Mouse (Mus musculus) limb, embryonic 14.5 days (tissue): ENCODE data around the gene 2610044O15Rik8. TPM values are rescaled to one million over a fixed set of nuclear protein-coding genes. Genes with fewer than 3 reads are reported as not detected.
"Not testable (repeated sequence)": the region's sequence is repeated elsewhere in the genome, so short reads cannot be mapped to it uniquely, and the experiment has no call there.

Experiments used
- ATAC-seq: fragments of 200-750 bp; cut with Nextera tagmentation; 2 replicates; pipeline ENCODE4 v1.8.0; 2017; ENCODE audit warnings: low read depth, moderate number of reproducible peaks, moderate TSS enrichment; ENCODE audit not compliant: low FRiP score
- DNase-seq: peaks from one replicate; pipeline ENCODE4 v3.0.0-alpha.2; 2015; ENCODE audit warnings: low spot score
- H3K27ac ChIP-seq: fragments of 300-500 bp; sonication (generic); replicated peaks from 2 replicates; pipeline ENCODE4 v1.5.1; 2014; ENCODE audit warnings: low read depth, mild to moderate bottlenecking, low read length, moderate library complexity, mixed read lengths
- H3K27me3 ChIP-seq: fragments of 300-500 bp; sonication (generic); 2 replicates; pipeline ENCODE4 v1.6.1; 2014; ENCODE audit warnings: low read length, mixed read lengths; ENCODE audit not compliant: control insufficient read depth, insufficient read depth
- H3K36me3 ChIP-seq: fragments of 300-500 bp; sonication (generic); 2 replicates; pipeline ENCODE4 v1.6.1; 2014; ENCODE audit warnings: mild to moderate bottlenecking, low read length, moderate library complexity, mixed read lengths; ENCODE audit not compliant: control insufficient read depth, insufficient read depth
- H3K4me1 ChIP-seq: fragments of 300-500 bp; sonication (generic); 2 replicates; pipeline ENCODE4 v1.6.1; 2014; ENCODE audit warnings: antibody characterized with exemption, low read length, mixed read lengths; ENCODE audit not compliant: control insufficient read depth, insufficient read depth
- H3K4me2 ChIP-seq: fragments of 300-500 bp; sonication (generic); replicated peaks from 2 replicates; pipeline ENCODE4 v1.6.1; 2014; ENCODE audit warnings: low read depth, mild to moderate bottlenecking, low read length, moderate library complexity; ENCODE audit not compliant: severe bottlenecking
- H3K4me3 ChIP-seq: fragments of 300-500 bp; sonication (generic); replicated peaks from 2 replicates; pipeline ENCODE4 v1.5.1; 2014; ENCODE audit warnings: low read length
- H3K9ac ChIP-seq: fragments of 300-500 bp; sonication (generic); 2 replicates; pipeline ENCODE4 v1.6.1; 2014; ENCODE audit warnings: mild to moderate bottlenecking, low read depth, low read length, moderate library complexity; ENCODE audit not compliant: severe bottlenecking
- H3K9me3 ChIP-seq: fragments of 300-500 bp; sonication (generic); 2 replicates; pipeline ENCODE4 v1.6.1; 2016; ENCODE audit warnings: low read length; ENCODE audit not compliant: control insufficient read depth
- POLR2A ChIP-seq: fragments of 200-500 bp; IDR thresholded peaks from 2 replicates; pipeline ENCODE4 v1.8.0; 2012; ENCODE audit warnings: inconsistent platforms, mild to moderate bottlenecking, moderate library complexity, borderline replicate concordance; ENCODE audit not compliant: insufficient read depth, insufficient read length; ENCODE audit errors: extremely low read depth
- WGBS: fragments of 180-500 bp; shearing (Covaris S2); extraction: QIAGEN DNeasy Blood & Tissue Kit; methylation state at CpG from one replicate; pipeline ENCODE4 v1.1.7; 2014; 5-methylcytosine and 5-hydroxymethylcytosine counted together
- polyA plus RNA-seq, 2 experiments: library from polyadenylated mRNA; depleted of rRNA in 1 of 2; stranded (reverse) in 1 of 2; unstranded in 1 of 2; fragments of >200 nt; fragmentation: Nextera tagmentation in 1 of 2; extraction: Ambion mirVana in 1 of 2; gene quantifications; 2 replicates each; pipeline versions ENCODE4 v1.2.1 to v1.2.3; 2012 to 2014

The 2610044O15Rik8 gene
- 10.7 and 14.5 TPM in 2 replicates for polyA plus RNA-seq (2012; rRNA removed)
- polyA plus RNA-seq (2014; fragmentation: Nextera tagmentation; extraction: Ambion mirVana) = 25.5 and 29.3 TPM in 2 replicates

- Histone ChIP-seq H3K9me3 (no peaks in the 10 kb centered on the region), H3K27me3 (no peaks in the 10 kb centered on the region), H3K4me2 (peak within 1 kb of the TSS; percentile 63), H3K36me3 (no peaks in the 10 kb centered on the region), H3K9ac (peak within 1 kb of the TSS; percentile 65), H3K27ac (peak within 1 kb of the TSS; percentile 94), H3K4me1 (peaks cover 12% of the 10 kb centered on the region), H3K4me3 (peak within 1 kb of the TSS; percentile 60)
- TF ChIP-seq POLR2A = no peak; the same call in 1 of the 2 replicates
- ATAC-seq = peak; percentile 99
- peak; percentile 91 for DNase-seq
- WGBS = 1% methylated on average over 17 of the region's 18 CpGs
Observed at GRCm38 (mm10) chr8:129234027-129234733, at the start of gene 2610044O15Rik8. Gene 2610044O15Rik8 (minus strand): TSS chr8:129234406.

- 87% methylated on average over 1 of the region's 1 CpGs for WGBS
- Histone ChIP-seq H3K27me3 (no peaks in the 10 kb centered on the region), H3K9me3 (no peaks in the 10 kb centered on the region), H3K4me3 (no peak overlapping the region), H3K4me1 (no peaks in the 10 kb centered on the region), H3K9ac (no peak overlapping the region), H3K4me2 (no peak overlapping the region), H3K36me3 (0 out of 2 replicates have a peak, but pooled peaks cover 5% of the 10 kb centered on the region), H3K27ac (no peak overlapping the region)
- DNase-seq = no peak
- no peak for TF ChIP-seq POLR2A
- no peak for ATAC-seq
Observed at GRCm38 (mm10) chr8:129265918-129266317, 31.7 kb upstream of the 2610044O15Rik8 start.

- ATAC-seq (no peak), DNase-seq (peak; percentile 2)
- TF ChIP-seq POLR2A = no peak
- Histone ChIP-seq H3K4me1 (no peaks in the 10 kb centered on the region), H3K4me2 (peak overlapping the region; percentile 63; the same call in 1 of the 2 replicates), H3K27me3 (no peaks in the 10 kb centered on the region), H3K27ac (no peak overlapping the region), H3K9ac (no peak overlapping the region), H3K9me3 (no peaks in the 10 kb centered on the region), H3K36me3 (0 out of 2 replicates have a peak, but pooled peaks cover 5% of the 10 kb centered on the region), H3K4me3 (peak overlapping the region; percentile 50; the same call in 1 of the 2 replicates)
- WGBS = 78% methylated on average over 2 of the region's 2 CpGs
Observed at GRCm38 (mm10) chr8:129264296-129264695, 30.1 kb upstream of the 2610044O15Rik8 start.

GRCm38 (mm10) chr8:129263211-129263927 is 29.2 kb upstream of the 2610044O15Rik8 start:
- peak overlapping the region; percentile 63 for H3K4me2 ChIP-seq
- H3K4me1 ChIP-seq, H3K36me3 ChIP-seq, H3K27me3 ChIP-seq, H3K27ac ChIP-seq, H3K9me3 ChIP-seq: not testable (repeated sequence)
- ATAC-seq (peak; percentile 97), DNase-seq (peak; percentile 73)
- H3K4me3 ChIP-seq = peak overlapping the region; percentile 50
- under 1% methylated on average over 21 of the region's 24 CpGs for WGBS
- peak overlapping the region; percentile 52 for H3K9ac ChIP-seq

GRCm38 (mm10) chr8:129233664-129234026 is 561 bp downstream of the 2610044O15Rik8 start:
- H3K4me2 ChIP-seq = peak overlapping the region; percentile 63
- ATAC-seq = no peak; the same call in 1 of the 2 replicates
- H3K9ac ChIP-seq = peak overlapping the region; percentile 65
- no peaks in the 10 kb centered on the region for H3K36me3 ChIP-seq
- peak overlapping the region; percentile 60 for H3K4me3 ChIP-seq
- peak overlapping the region; percentile 94; the same call in 1 of the 2 replicates for H3K27ac ChIP-seq
- TF ChIP-seq POLR2A = no peak
- WGBS = 2% methylated on average over 9 of the region's 9 CpGs
- peaks cover 12% of the 10 kb centered on the region for H3K4me1 ChIP-seq
- H3K9me3 ChIP-seq = no peaks in the 10 kb centered on the region
- no peak for DNase-seq
- H3K27me3 ChIP-seq = no peaks in the 10 kb centered on the region

Other genes starting within 250 kb of the 2610044O15Rik8 start
- not detected in 2 replicates for gene Ccdc7a, start 168.9 kb downstream of the 2610044O15Rik8 start, polyA plus RNA-seq (2012; rRNA removed)
- not detected in 2 replicates for gene Ccdc7a, start 168.9 kb downstream of the 2610044O15Rik8 start, polyA plus RNA-seq (2014; fragmentation: Nextera tagmentation; extraction: Ambion mirVana)
- gene Ccdc7b, start 167.3 kb downstream of the 2610044O15Rik8 start, polyA plus RNA-seq (2012; rRNA removed) = not detected in 2 replicates
- gene Ccdc7b, start 167.3 kb downstream of the 2610044O15Rik8 start, polyA plus RNA-seq (2014; fragmentation: Nextera tagmentation; extraction: Ambion mirVana) = not detected in 2 replicates
- gene Gm10999, start 102.7 kb downstream of the 2610044O15Rik8 start, polyA plus RNA-seq (2012; rRNA removed) = not detected in 2 replicates
- not detected in 2 replicates for gene Gm10999, start 102.7 kb downstream of the 2610044O15Rik8 start, polyA plus RNA-seq (2014; fragmentation: Nextera tagmentation; extraction: Ambion mirVana)